In the genomic region with DNA sequence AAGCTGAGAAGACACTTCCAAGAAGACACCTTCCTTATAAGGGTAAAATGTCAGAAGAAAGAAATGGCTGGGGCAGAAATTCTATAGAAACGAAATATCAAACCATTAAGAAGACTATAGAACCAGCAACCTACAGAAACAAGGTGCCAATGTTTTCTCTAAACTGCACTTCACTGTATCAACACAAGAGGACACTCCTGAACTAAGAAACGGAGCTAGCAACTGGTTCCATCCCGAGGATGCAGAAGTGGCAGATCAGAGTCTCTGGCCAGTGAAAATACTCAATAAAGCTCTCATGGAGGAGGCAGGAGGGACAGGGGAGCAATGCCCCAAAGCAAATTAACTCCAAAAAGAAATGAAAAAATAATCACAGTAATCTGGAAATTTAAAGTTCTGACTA, we compare ENCODE assay signal across 10 mouse cellular contexts. TPM values are rescaled to one million over a fixed set of nuclear protein-coding genes. Genes with fewer than 3 reads are reported as not detected.
DNase-seq lines count a peak whose midpoint lies in the region; ATAC-seq and TF ChIP-seq lines count a peak whose summit lies in the region.
"Had no signal": no experiment of that assay in that cellular context is flagged by ENCODE, and none has a peak within 500 bp of the region (broad histone marks: within the 10 kb centered on the region; RNA-seq: fewer than 3 reads in every experiment).

No protein-coding gene starts in this region.

- WGBS in forebrain, embryonic 11.5 days: 22% methylated on average over 3 of the region's 3 CpGs
- 18% methylated on average over 3 of the region's 3 CpGs for WGBS in forebrain, embryonic 12.5 days
- 9% methylated on average over 3 of the region's 3 CpGs for WGBS in liver, embryonic 14.5 days (ENCODE audit: insufficient replicate concordance)
- 20% methylated on average over 3 of the region's 3 CpGs for WGBS in liver, embryonic 11.5 days

- no peaks in the 10 kb centered on the region for H3K27me3 ChIP-seq in forebrain, embryonic 11.5 days (ENCODE audit: control insufficient read depth, insufficient read depth, low read length)
- 0 out of 2 replicates have a peak, but pooled peaks cover 4% of the 10 kb centered on the region for H3K27me3 ChIP-seq in forebrain, embryonic 12.5 days
- H3K27me3 ChIP-seq in liver, embryonic 14.5 days (ENCODE audit: control insufficient read depth, insufficient read depth, low read length): no peaks in the 10 kb centered on the region
- no peaks in the 10 kb centered on the region for H3K27me3 ChIP-seq in liver, embryonic 11.5 days (replicated peaks; ENCODE audit: control insufficient read depth, insufficient read depth, low read length)
- peaks cover 64% of the 10 kb centered on the region for H3K27me3 ChIP-seq in Patski

- H3K4me2 ChIP-seq in forebrain, embryonic 11.5 days (ENCODE audit: low read depth, low read length, severe bottlenecking): no peak overlapping the region
- no peak overlapping the region for H3K4me2 ChIP-seq in forebrain, embryonic 12.5 days
- H3K4me2 ChIP-seq in liver, embryonic 14.5 days (ENCODE audit: low read depth): no peak overlapping the region
- no peak overlapping the region for H3K4me2 ChIP-seq in liver, embryonic 11.5 days
- H3K4me2 ChIP-seq: heart, embryonic 13.5 days had no signal

- H3K4me1 ChIP-seq in forebrain, embryonic 11.5 days (replicated peaks; ENCODE audit: control insufficient read depth, insufficient read depth, low read length): no peaks in the 10 kb centered on the region
- H3K4me1 ChIP-seq in forebrain, embryonic 12.5 days: no peaks in the 10 kb centered on the region
- H3K4me1 ChIP-seq in liver, embryonic 14.5 days (replicated peaks; ENCODE audit: control insufficient read depth in 2 of 2, insufficient read depth in 2 of 2, low read length in 1 of 2): no peaks in the 10 kb centered on the region
- H3K4me1 ChIP-seq in liver, embryonic 11.5 days (replicated peaks; ENCODE audit: control insufficient read depth, insufficient read depth, low read length): no peaks in the 10 kb centered on the region
- H3K4me1 ChIP-seq: heart, embryonic 13.5 days had no signal

- no peak for DNase-seq in forebrain, embryonic 11.5 days (ENCODE audit: low spot score)
- DNase-seq in liver, embryonic 14.5 days (ENCODE audit: low read depth in 3 of 3, low spot score in 3 of 3): no peak
- no peak for DNase-seq in liver, embryonic 11.5 days (ENCODE audit: low spot score)
- no peak for DNase-seq in Patski (ENCODE audit: low read depth, low spot score)
- DNase-seq in kidney, postnatal 36 days: peak; percentile 13 to 14
- no peak for DNase-seq in testis, postnatal 14 days (ENCODE audit: low spot score)
- DNase-seq in right cerebral cortex, postnatal 36 days (ENCODE audit: low spot score in 2 of 2): no peak

- TF ChIP-seq CTCF in liver, embryonic 14.5 days (IDR thresholded peaks at IDR 0.05; ENCODE audit: low read depth): peak; percentile 50; the same call in 1 of the 2 replicates
- peak; percentile 73 for TF ChIP-seq CTCF in Patski (IDR thresholded peaks at IDR 0.05)

- in situ Hi-C loops in Patski (cut with MboI; ENCODE audit: low pct_unique_long_range_greater_than_20kb): loop anchor here (5.0 to 10.0 kb wide), 2 partner anchors 63 to 446 kb away; no protein-coding TSS in a partner anchor

- H3K9ac ChIP-seq in forebrain, embryonic 11.5 days (ENCODE audit: low read length): no peak overlapping the region
- no peak overlapping the region for H3K9ac ChIP-seq in forebrain, embryonic 12.5 days
- no peak overlapping the region for H3K9ac ChIP-seq in liver, embryonic 14.5 days (replicated peaks)
- H3K9ac ChIP-seq in liver, embryonic 11.5 days (ENCODE audit: low read depth, low read length): no peak overlapping the region
- H3K9ac ChIP-seq: heart, embryonic 13.5 days had no signal

- TF ChIP-seq EP300 in liver, embryonic 14.5 days (IDR thresholded peaks at IDR 0.05; ENCODE audit: low read depth): no peak

- H3K36me3 ChIP-seq in forebrain, embryonic 11.5 days (ENCODE audit: control insufficient read depth, insufficient read depth, low read length): no peaks in the 10 kb centered on the region
- no peaks in the 10 kb centered on the region for H3K36me3 ChIP-seq in forebrain, embryonic 12.5 days (replicated peaks)
- no peaks in the 10 kb centered on the region for H3K36me3 ChIP-seq in liver, embryonic 14.5 days (replicated peaks; ENCODE audit: control insufficient read depth, insufficient read depth, low read depth)
- no peaks in the 10 kb centered on the region for H3K36me3 ChIP-seq in liver, embryonic 11.5 days (ENCODE audit: control insufficient read depth, insufficient read depth, low read length)
- H3K36me3 ChIP-seq: heart, embryonic 13.5 days had no signal

- POLR2A ChIA-PET in Patski (lab: Charles Lee): no interaction called here

- no peak overlapping the region for H3K4me3 ChIP-seq in forebrain, embryonic 11.5 days (ENCODE audit: low read depth, low read length)
- H3K4me3 ChIP-seq in forebrain, embryonic 12.5 days (replicated peaks): no peak overlapping the region
- H3K4me3 ChIP-seq in liver, embryonic 14.5 days (ENCODE audit: insufficient read depth in 1 of 2, low read depth in 2 of 2, low read length in 2 of 2): no peak overlapping the region
- H3K4me3 ChIP-seq in liver, embryonic 11.5 days (ENCODE audit: low read depth, low read length): no peak overlapping the region
- H3K4me3 ChIP-seq: heart, embryonic 13.5 days had no signal

- 0 out of 2 replicates have a peak, but pooled peaks have one; percentile 36 for ATAC-seq in forebrain, embryonic 11.5 days (replicated peaks; ENCODE audit: low FRiP score)
- ATAC-seq in forebrain, embryonic 12.5 days (ENCODE audit: low FRiP score): no peak
- no peak for ATAC-seq in liver, embryonic 14.5 days (ENCODE audit: insufficient read depth)
- ATAC-seq in liver, embryonic 11.5 days (replicated peaks; ENCODE audit: low FRiP score): no peak
- ATAC-seq in Patski: peak; percentile 31

- CTCF ChIA-PET in Patski (lab: Charles Lee): interaction anchor here (0.9 to 1.8 kb wide), 4 partner anchors 10 to 434 kb away, joined by 3 to 12 read pairs (median 3); no protein-coding TSS in a partner anchor

- no peaks in the 10 kb centered on the region for H3K9me3 ChIP-seq in forebrain, embryonic 11.5 days (ENCODE audit: control insufficient read depth, low read length)
- no peaks in the 10 kb centered on the region for H3K9me3 ChIP-seq in forebrain, embryonic 12.5 days
- no peaks in the 10 kb centered on the region for H3K9me3 ChIP-seq in liver, embryonic 14.5 days (ENCODE audit: control insufficient read depth, low read length)
- no peaks in the 10 kb centered on the region for H3K9me3 ChIP-seq in liver, embryonic 11.5 days (ENCODE audit: control insufficient read depth, low read length)
- H3K9me3 ChIP-seq: heart, embryonic 13.5 days had no signal

- no peak overlapping the region for H3K27ac ChIP-seq in forebrain, embryonic 11.5 days (ENCODE audit: low read depth, low read length)
- no peak overlapping the region for H3K27ac ChIP-seq in forebrain, embryonic 12.5 days
- H3K27ac ChIP-seq in liver, embryonic 14.5 days: no peak overlapping the region
- H3K27ac ChIP-seq in liver, embryonic 11.5 days (ENCODE audit: low read depth, low read length): no peak overlapping the region
- H3K27ac ChIP-seq: heart, embryonic 13.5 days; macrophage had no signal

RNA-seq across cellular contexts. Expression of gene Acbd7, which starts 13.0 kb away (rescaled TPM):
- polyA plus RNA-seq in forebrain, embryonic 11.5 days (2014; fragmentation: Nextera tagmentation; extraction: Ambion mirVana): 0.40 TPM in 1 of 2 replicates, not detected in the other
- 0.69 and 1.2 TPM in 2 replicates for polyA plus RNA-seq in forebrain, embryonic 12.5 days (2016; fragmentation: Nextera tagmentation; extraction: Ambion mirVana)
- polyA plus RNA-seq in liver, embryonic 14.5 days (2012; rRNA removed): 0.33 and 0.36 TPM in 2 replicates
- polyA plus RNA-seq in liver, embryonic 14.5 days (2014; fragmentation: Nextera tagmentation; extraction: Ambion mirVana): 0.48 and 1.0 TPM in 2 replicates
- polyA plus RNA-seq in liver, embryonic 11.5 days (2014; fragmentation: Nextera tagmentation; extraction: Ambion mirVana): 1.3 and 2.2 TPM in 2 replicates
- 4.9 TPM for polyA plus RNA-seq in Patski (2021)
- polyA plus RNA-seq: macrophage had no signal

RNA-seq across cellular contexts. Expression of gene Rpp38, which starts 16.5 kb away (rescaled TPM):
- polyA plus RNA-seq in forebrain, embryonic 11.5 days (2014; fragmentation: Nextera tagmentation; extraction: Ambion mirVana): 20.3 and 26.2 TPM in 2 replicates
- 16.8 and 17.6 TPM in 2 replicates for polyA plus RNA-seq in forebrain, embryonic 12.5 days (2016; fragmentation: Nextera tagmentation; extraction: Ambion mirVana)
- polyA plus RNA-seq in liver, embryonic 14.5 days (2012; rRNA removed): 6.2 and 9.9 TPM in 2 replicates
- 13.2 and 14.4 TPM in 2 replicates for polyA plus RNA-seq in liver, embryonic 14.5 days (2014; fragmentation: Nextera tagmentation; extraction: Ambion mirVana)
- polyA plus RNA-seq in liver, embryonic 11.5 days (2014; fragmentation: Nextera tagmentation; extraction: Ambion mirVana): 34.5 and 37.3 TPM in 2 replicates
- polyA plus RNA-seq in Patski (2021): 21.9 TPM

RNA-seq across cellular contexts. Expression of gene Olah, which starts 48.1 kb away (rescaled TPM):
- not detected in 2 replicates for polyA plus RNA-seq in forebrain, embryonic 11.5 days (2014; fragmentation: Nextera tagmentation; extraction: Ambion mirVana)
- not detected in 2 replicates for polyA plus RNA-seq in forebrain, embryonic 12.5 days (2016; fragmentation: Nextera tagmentation; extraction: Ambion mirVana)
- not detected in 2 replicates for polyA plus RNA-seq in liver, embryonic 14.5 days (2012; rRNA removed)
- polyA plus RNA-seq in liver, embryonic 14.5 days (2014; fragmentation: Nextera tagmentation; extraction: Ambion mirVana): not detected in 2 replicates
- polyA plus RNA-seq in liver, embryonic 11.5 days (2014; fragmentation: Nextera tagmentation; extraction: Ambion mirVana): not detected in 2 replicates
- polyA plus RNA-seq in Patski (2021): 0.04 TPM
- polyA plus RNA-seq: heart, embryonic 13.5 days; macrophage had no signal

Comparison
In these comparisons a context has a peak if more than half of its experiments do, and no peak if none do; other contexts are left out.
1. ATAC-seq: peak in forebrain, embryonic 11.5 days (single experiment) and Patski (single experiment); none in forebrain, embryonic 12.5 days (single experiment), liver, embryonic 14.5 days (single experiment) and liver, embryonic 11.5 days (single experiment).
2. DNase-seq: peak in kidney, postnatal 36 days (2 of 2); none in forebrain, embryonic 11.5 days (single experiment), liver, embryonic 14.5 days (0 of 3), liver, embryonic 11.5 days (single experiment), Patski (single experiment), testis, postnatal 14 days (single experiment) and right cerebral cortex, postnatal 36 days (0 of 2).